Mouse (Mus musculus) hematopoietic stem cell, adult 5-6 weeks (primary cell): ENCODE data around the gene Spon1. TPM values are rescaled to one million over a fixed set of nuclear protein-coding genes. Genes with fewer than 3 reads are reported as not detected.

Experiments
- ATAC-seq, 2 experiments: fragments of 125-278 bp in 1 of 2; replicated peaks in 1 of 2; 2 replicates each; pipeline ENCODE4 v1.8.0; 2016 to 2017; ENCODE audit warnings: inconsistent platforms in 2 of 2, mild to moderate bottlenecking in 2 of 2, moderate number of reproducible peaks in 2 of 2, low read depth in 1 of 2, moderate TSS enrichment in 1 of 2; ENCODE audit not compliant: low FRiP score in 2 of 2, poor library complexity in 2 of 2, severe bottlenecking in 2 of 2, insufficient read depth in 1 of 2, low TSS enrichment in 1 of 2
- total RNA-seq: library from RNA; stranded (forward); fragments of 172-1452, 232-1000 nt; gene quantifications from 2 replicates; pipeline ENCODE4 v1.2.3, GENCODE M21; 2017

Spon1 gene
- total RNA-seq, 1 experiment from 2014 or later: not detected

GRCm38 (mm10) chr7:114083088-114083487 lies 317.3 kb downstream of the Spon1 start:
- ATAC-seq: no peak

GRCm38 (mm10) chr7:114083760-114084159 lies 318.0 kb downstream of the Spon1 start:
- ATAC-seq: no peak

DNA sequence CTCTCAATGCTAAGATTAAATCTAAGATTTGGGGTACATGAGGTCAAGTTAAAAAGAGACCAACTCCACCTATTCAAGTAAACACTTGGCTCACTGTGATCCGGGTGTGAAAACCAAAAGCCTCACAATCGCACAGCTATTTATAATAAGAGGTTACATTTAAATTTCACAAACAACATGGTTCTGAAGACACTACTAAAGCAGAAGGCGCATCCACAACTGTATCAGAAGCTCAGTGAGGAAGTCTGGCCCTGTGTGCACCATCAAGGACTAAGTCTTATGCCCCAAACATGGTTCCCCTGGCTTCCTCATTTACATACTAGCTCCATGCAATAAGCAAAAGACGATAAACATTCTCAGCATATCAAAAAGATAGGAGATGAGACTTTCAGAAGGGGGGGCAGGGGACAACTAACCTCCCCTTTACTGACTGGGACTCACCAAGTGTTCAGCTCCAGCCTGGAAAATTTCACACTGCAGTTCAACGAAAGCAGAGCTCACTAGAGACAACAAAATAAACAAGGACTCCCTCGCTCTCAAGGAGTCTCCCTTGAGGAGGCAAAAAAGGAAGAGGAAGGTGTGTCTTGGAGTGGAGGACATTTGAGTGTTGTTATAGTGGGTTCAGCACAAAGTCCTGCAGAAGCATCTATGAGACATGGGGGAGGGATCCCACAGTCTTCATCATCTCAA lies 320.4 kb downstream of the Spon1 start:
- ATAC-seq: no peak

- ATAC-seq: no peak
Measured at GRCm38 (mm10) chr7:114087341-114087740, 321.5 kb downstream of the Spon1 start.

DNA sequence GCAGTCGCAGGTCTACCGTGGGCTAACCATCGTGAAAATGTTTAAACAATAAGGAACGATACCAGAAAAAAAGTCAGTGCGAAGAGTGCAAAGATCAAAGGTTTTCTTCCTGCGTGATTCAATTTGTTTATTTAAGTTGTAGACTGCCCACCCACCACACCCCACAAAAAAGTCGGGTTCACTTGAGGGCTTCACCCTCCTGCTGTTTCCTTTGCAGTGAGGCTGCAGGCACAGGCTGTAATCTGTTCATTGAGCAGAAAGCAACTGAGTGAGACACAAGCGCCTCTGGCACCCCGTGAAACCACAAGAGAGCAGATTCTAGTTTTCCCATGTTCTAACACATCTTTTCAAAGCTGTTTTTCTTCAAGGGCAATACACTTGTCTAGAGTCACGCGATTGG lies 322.2 kb downstream of the Spon1 start:
- no peak; a peak in 1 of 4 replicates for ATAC-seq

- ATAC-seq: no peak
Measured at GRCm38 (mm10) chr7:114088918-114089317, 323.1 kb downstream of the Spon1 start.

DNA sequence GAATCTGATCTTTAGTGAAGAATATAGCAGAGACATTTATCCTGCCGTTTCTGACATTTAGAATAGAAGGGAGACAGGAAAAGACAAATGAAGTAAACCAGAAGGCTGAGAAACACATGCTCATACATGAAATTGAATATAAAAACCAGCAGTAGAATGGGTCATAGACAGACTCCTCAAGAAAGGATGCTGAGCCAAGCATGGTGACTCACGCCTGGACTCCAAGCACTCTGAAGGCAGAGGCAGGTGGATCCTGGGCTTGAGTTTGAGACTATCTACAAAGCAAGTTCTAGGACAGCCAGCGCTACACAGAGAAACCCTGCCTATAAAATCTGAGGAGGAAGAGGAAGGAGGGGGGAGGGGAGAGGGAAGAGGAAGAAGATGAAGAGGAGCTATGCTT lies 324.4 kb downstream of the Spon1 start:
- ATAC-seq: no peak

- ATAC-seq: no peak
Measured at GRCm38 (mm10) chr7:114090892-114091545, 325.2 kb downstream of the Spon1 start.
